Mouse (Mus musculus): ENCODE measurements around the gene Tuba4a.

Tuba4a gene

GRCm38 (mm10) chr1:75212542-75212941, 7.1 kb downstream of the Tuba4a start:
- DNase-seq (ENCODE audit: low spot score in 2 of 2), result no peak

GRCm38 (mm10) chr1:75211141-75211708, 8.4 kb downstream of the Tuba4a start:
- no peak for DNase-seq (ENCODE audit: low spot score in 2 of 2)

GRCm38 (mm10) chr1:75210136-75211087, 9.3 kb downstream of the Tuba4a start, which contains the start of the genes Glb1l and Stk16:
Gene Glb1l (minus strand): TSS chr1:75210813.
Gene Stk16 (plus strand): TSS chr1:75210838.
- DNase-seq (ENCODE audit: low spot score in 2 of 2), result peak; percentile 92 to 97

- DNase-seq (ENCODE audit: low spot score in 2 of 2), result no peak
Measured at GRCm38 (mm10) chr1:75208967-75209678, 10.5 kb downstream of the Tuba4a start.

- no peak for DNase-seq (ENCODE audit: low spot score in 2 of 2)
Measured at GRCm38 (mm10) chr1:75201236-75201635, 18.4 kb downstream of the Tuba4a start.

GRCm38 (mm10) chr1:75192452-75192851, 27.2 kb downstream of the Tuba4a start:
- no peak for DNase-seq (ENCODE audit: low spot score in 2 of 2)

GRCm38 (mm10) chr1:75191622-75192402, 27.9 kb downstream of the Tuba4a start, which contains the start of the genes Ankzf1 and Atg9a:
Gene Ankzf1 (plus strand): TSS chr1:75192151.
Gene Atg9a (minus strand): TSS chr1:75192196.
- peak; percentile 95 to 98 for DNase-seq (ENCODE audit: low spot score in 2 of 2)

- DNase-seq (ENCODE audit: low spot score in 2 of 2), result no peak
Measured at GRCm38 (mm10) chr1:75191258-75191621, 28.4 kb downstream of the Tuba4a start.

- DNase-seq (ENCODE audit: low spot score in 2 of 2), result no peak
Measured at GRCm38 (mm10) chr1:75190577-75190976, 29.1 kb downstream of the Tuba4a start.

- DNase-seq (ENCODE audit: low spot score in 2 of 2), result no peak
Measured at GRCm38 (mm10) chr1:75187914-75188483, 31.7 kb downstream of the Tuba4a start.

- DNase-seq (ENCODE audit: low spot score in 2 of 2), result no peak
Measured at GRCm38 (mm10) chr1:75187126-75187525, 32.5 kb downstream of the Tuba4a start.

GRCm38 (mm10) chr1:75185495-75185894, 34.2 kb downstream of the Tuba4a start:
- DNase-seq (ENCODE audit: low spot score in 2 of 2), result no peak

GRCm38 (mm10) chr1:75182160-75182559, 37.5 kb downstream of the Tuba4a start:
- no peak for DNase-seq (ENCODE audit: low spot score in 2 of 2)

GRCm38 (mm10) chr1:75181377-75181870, 38.2 kb downstream of the Tuba4a start:
- DNase-seq (ENCODE audit: low spot score in 2 of 2), result no peak

GRCm38 (mm10) chr1:75180741-75181140, 38.9 kb downstream of the Tuba4a start:
- DNase-seq (ENCODE audit: low spot score in 2 of 2), result no peak

GRCm38 (mm10) chr1:75180105-75180590, 39.5 kb downstream of the Tuba4a start, which contains the start of gene Abcb6:
Gene Abcb6 (minus strand): TSS chr1:75180392.
- peak; percentile 92 to 94 for DNase-seq (ENCODE audit: low spot score in 2 of 2)

- DNase-seq (ENCODE audit: low spot score in 2 of 2), result peak; percentile 51
Measured at GRCm38 (mm10) chr1:75179334-75180104, 40.1 kb downstream of the Tuba4a start.

GRCm38 (mm10) chr1:75168472-75169464, 50.9 kb downstream of the Tuba4a start, which contains the start of gene Zfand2b:
Gene Zfand2b (plus strand): TSS chr1:75168646.
- peak; percentile 89 to 94 for DNase-seq (ENCODE audit: low spot score in 2 of 2)
